Mouse (Mus musculus) midbrain, postnatal 0 days (tissue): ENCODE data around the gene Scly. TPM values are rescaled to one million over a fixed set of nuclear protein-coding genes. Genes with fewer than 3 reads are reported as not detected.
A peak's percentile ranks its signal among the peaks of the same experiment; 100 is the strongest.

Experiments used
- ATAC-seq: fragments of 200-750 bp; cut with Nextera tagmentation; 2 replicates; pipeline ENCODE4 v1.8.0; 2017; ENCODE audit warnings: moderate number of reproducible peaks, mild to moderate bottlenecking, moderate TSS enrichment, moderate library complexity; ENCODE audit not compliant: low FRiP score
- DNase-seq: peaks from one replicate; pipeline ENCODE4 v3.0.0-alpha.2; 2015; ENCODE audit warnings: low spot score
- H3K27ac ChIP-seq: fragments of 300-500 bp; sonication (generic); 2 replicates; pipeline ENCODE4 v1.5.1; 2014; ENCODE audit warnings: low read depth, mild to moderate bottlenecking, low read length, mixed read lengths
- H3K27me3 ChIP-seq: fragments of 300-500 bp; sonication (generic); 2 replicates; pipeline ENCODE4 v1.6.1; 2014; ENCODE audit warnings: low read length, control low read depth, mixed read lengths; ENCODE audit not compliant: insufficient read depth
- H3K36me3 ChIP-seq: fragments of 300-500 bp; sonication (generic); 2 replicates; pipeline ENCODE4 v1.6.1; 2014; ENCODE audit warnings: low read length, control low read depth, mixed read lengths; ENCODE audit not compliant: insufficient read depth
- H3K4me1 ChIP-seq: fragments of 300-500 bp; sonication (generic); 2 replicates; pipeline ENCODE4 v1.6.1; 2014; ENCODE audit warnings: mild to moderate bottlenecking, control low read depth, antibody characterized with exemption, low read length, mixed read lengths; ENCODE audit not compliant: insufficient read depth
- H3K4me2 ChIP-seq: fragments of 300-500 bp; sonication (generic); 2 replicates; pipeline ENCODE4 v1.6.1; 2014; ENCODE audit warnings: low read depth, mild to moderate bottlenecking, low read length, mixed read lengths; ENCODE audit not compliant: poor library complexity, severe bottlenecking
- H3K4me3 ChIP-seq: fragments of 300-500 bp; sonication (generic); 2 replicates; pipeline ENCODE4 v1.5.1; 2014; ENCODE audit warnings: low read depth, mild to moderate bottlenecking, low read length, moderate library complexity
- H3K9ac ChIP-seq: fragments of 300-500 bp; sonication (generic); replicated peaks from 2 replicates; pipeline ENCODE4 v1.6.1; 2014; ENCODE audit warnings: mild to moderate bottlenecking, low read length, moderate library complexity, mixed read lengths; ENCODE audit not compliant: poor library complexity, severe bottlenecking
- H3K9me3 ChIP-seq: fragments of 300-500 bp; sonication (generic); 2 replicates; pipeline ENCODE4 v1.6.1; 2016; ENCODE audit warnings: low read length, control low read depth
- CTCF ChIP-seq: IDR thresholded peaks from 2 replicates; pipeline ENCODE4 v1.5.1; 2016; ENCODE audit warnings: antibody characterized with exemption, mild to moderate bottlenecking
- whole genome bisulfite sequencing: fragments of 180-500 bp; shearing (Covaris S2); extraction: QIAGEN DNeasy Blood & Tissue Kit; methylation state at CpG from one replicate; pipeline ENCODE4 v1.1.7; 2014; 5-methylcytosine and 5-hydroxymethylcytosine counted together
- polyA plus RNA-seq: library from polyadenylated mRNA; unstranded; fragments of >200 nt; fragmentation: Nextera tagmentation; extraction: Ambion mirVana; gene quantifications from 2 replicates; pipeline ENCODE4 v1.2.1, GENCODE M21; 2015
- total RNA-seq: library from RNA; depleted of rRNA; stranded (reverse); fragments of >200 nt; gene quantifications from 2 replicates; pipeline ENCODE4 v1.2.3, GENCODE M21; 2014

The Scly gene
- total and polyA plus RNA-seq, 2 experiments from 2014 or later: 10.7 to 11.3 TPM

- no peaks in the 10 kb centered on the region for H3K9me3 ChIP-seq
- ATAC-seq: no peak
- H3K4me3 ChIP-seq: no peak overlapping the region
- peak; percentile 46 for TF ChIP-seq CTCF
- H3K27me3 ChIP-seq: no peaks in the 10 kb centered on the region
- DNase-seq: no peak
- no peak overlapping the region; the same call in 1 of the 2 replicates for H3K9ac ChIP-seq
- H3K4me1 ChIP-seq: peaks cover 14% of the 10 kb centered on the region
- no peak overlapping the region for H3K27ac ChIP-seq
- H3K36me3 ChIP-seq: peaks cover 2% of the 10 kb centered on the region; the same call in 1 of the 2 replicates
- WGBS: 67% methylated on average over 8 of the region's 8 CpGs
- H3K4me2 ChIP-seq: peak overlapping the region; percentile 83; the same call in 1 of the 2 replicates
Observed at GRCm38 (mm10) chr1:91251927-91252326, 46.2 kb upstream of the Scly start.

DNA sequence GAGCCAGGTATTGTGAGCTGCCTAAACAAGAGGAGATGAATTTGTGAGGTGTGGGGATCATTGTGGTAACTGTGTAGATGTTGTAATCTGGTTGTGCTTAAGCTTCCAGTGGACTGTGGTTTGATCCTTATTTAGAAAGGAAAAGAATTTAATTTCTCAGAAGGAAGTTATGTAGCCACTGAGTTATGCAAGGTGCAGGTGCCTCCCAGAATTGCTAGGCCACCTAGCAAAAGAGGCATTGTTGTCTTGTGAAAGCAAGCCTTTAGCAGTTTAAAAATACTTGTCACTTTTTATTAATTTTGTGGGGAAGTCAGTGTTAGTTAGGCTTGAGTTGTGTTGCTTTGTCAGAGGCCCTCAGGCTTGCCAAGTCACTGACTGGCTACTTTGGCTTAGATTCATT, 40.2 kb upstream of the Scly start:
- no peak overlapping the region for H3K4me3 ChIP-seq
- peaks cover 6% of the 10 kb centered on the region; the same call in 1 of the 2 replicates for H3K36me3 ChIP-seq
- H3K9ac ChIP-seq: no peak overlapping the region
- no peaks in the 10 kb centered on the region for H3K9me3 ChIP-seq
- DNase-seq (no peak), ATAC-seq (no peak)
- no peak for TF ChIP-seq CTCF
- no peak overlapping the region for H3K27ac ChIP-seq
- H3K27me3 ChIP-seq: no peaks in the 10 kb centered on the region
- H3K4me2 ChIP-seq: no peak overlapping the region
- no peaks in the 10 kb centered on the region for H3K4me1 ChIP-seq

- no peaks in the 10 kb centered on the region for H3K9me3 ChIP-seq
- no peak for ATAC-seq
- H3K9ac ChIP-seq: no peak overlapping the region
- H3K4me2 ChIP-seq: no peak overlapping the region
- H3K36me3 ChIP-seq: peaks cover 3% of the 10 kb centered on the region; the same call in 1 of the 2 replicates
- no peak for TF ChIP-seq CTCF
- H3K27me3 ChIP-seq: no peaks in the 10 kb centered on the region
- H3K27ac ChIP-seq: no peak overlapping the region
- WGBS: 94% methylated on average over 5 of the region's 5 CpGs
- H3K4me3 ChIP-seq: no peak overlapping the region
- no peak for DNase-seq
- H3K4me1 ChIP-seq: no peaks in the 10 kb centered on the region
Observed at GRCm38 (mm10) chr1:91259794-91260193, 38.3 kb upstream of the Scly start.

DNA sequence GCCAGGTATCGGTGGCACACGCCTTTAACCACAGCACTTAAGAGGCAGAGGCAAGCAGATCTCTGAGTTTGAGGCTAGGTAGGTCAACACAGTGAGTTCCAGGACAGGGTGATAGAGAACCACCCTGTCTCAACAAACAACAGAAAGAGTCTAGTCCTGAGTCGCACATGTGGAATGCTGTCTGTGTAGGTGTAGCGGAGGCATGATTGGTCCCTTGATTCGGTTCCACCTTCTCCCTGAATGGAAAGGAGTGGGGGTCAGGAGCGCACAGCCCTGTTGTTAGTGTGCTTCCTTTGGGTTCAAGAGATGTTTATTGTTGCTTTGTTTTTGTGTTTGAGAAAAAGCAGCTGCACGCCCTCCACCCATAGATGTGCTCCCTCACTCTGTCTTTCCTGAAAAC, 35.6 kb upstream of the Scly start:
- H3K27ac ChIP-seq: no peak overlapping the region
- H3K27me3 ChIP-seq: no peaks in the 10 kb centered on the region
- H3K4me2 ChIP-seq: no peak overlapping the region
- H3K9me3 ChIP-seq: no peaks in the 10 kb centered on the region
- no peak overlapping the region for H3K4me3 ChIP-seq
- H3K4me1 ChIP-seq: no peaks in the 10 kb centered on the region
- no peak for DNase-seq
- ATAC-seq: no peak
- H3K9ac ChIP-seq: no peak overlapping the region
- no peak for TF ChIP-seq CTCF
- H3K36me3 ChIP-seq: peaks cover 21% of the 10 kb centered on the region; the same call in 1 of the 2 replicates
- WGBS: 96% methylated on average over 7 of the region's 7 CpGs

DNA sequence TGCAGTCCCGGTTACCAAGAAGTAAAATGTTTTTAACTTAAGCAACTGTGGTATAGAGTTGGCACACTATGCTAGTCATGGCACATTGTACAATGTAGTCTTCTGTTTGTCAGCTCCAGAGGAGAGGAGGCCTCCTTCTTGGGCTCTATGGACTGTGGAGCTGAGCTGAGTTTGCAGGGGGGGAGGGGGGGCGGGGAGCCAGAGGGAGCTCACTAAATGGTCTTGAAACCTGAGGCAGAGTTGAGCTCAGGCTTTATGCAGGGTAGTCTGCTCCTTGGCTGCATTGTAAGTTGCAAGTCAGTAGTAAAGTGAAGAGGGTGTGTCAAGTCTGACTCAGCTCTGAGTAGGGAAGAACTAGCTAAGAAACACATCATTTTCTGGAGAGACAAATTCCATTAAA, 25.9 kb upstream of the Scly start:
- Histone ChIP-seq H3K9ac (no peak overlapping the region), H3K4me3 (no peak overlapping the region), H3K4me2 (no peak overlapping the region), H3K27me3 (no peaks in the 10 kb centered on the region), H3K4me1 (no peaks in the 10 kb centered on the region), H3K27ac (no peak overlapping the region), H3K36me3 (peaks cover 17% of the 10 kb centered on the region), H3K9me3 (no peaks in the 10 kb centered on the region)
- no peak for TF ChIP-seq CTCF
- no peak for DNase-seq
- ATAC-seq: no peak
- 82% methylated on average over 2 of the region's 2 CpGs for WGBS

DNA sequence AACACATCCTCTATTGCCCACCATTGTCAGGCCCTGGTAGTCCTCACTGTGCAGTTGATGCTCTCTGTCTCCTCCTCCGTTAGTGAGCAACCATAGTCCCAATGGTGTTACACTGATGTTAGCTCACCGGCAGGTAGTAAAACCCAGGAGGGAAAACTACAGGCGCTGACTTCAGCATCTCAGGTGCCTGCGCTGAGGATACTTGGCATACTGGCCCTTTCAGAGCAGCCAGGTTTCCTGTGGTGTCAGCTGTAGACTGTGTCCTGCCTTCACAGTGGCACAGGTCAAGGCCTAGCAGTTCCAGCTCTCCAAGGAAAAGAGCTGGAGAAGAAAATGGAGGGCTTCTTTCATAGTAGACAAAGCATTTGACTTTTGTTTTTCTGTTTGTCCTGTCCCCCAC, 21.6 kb upstream of the Scly start:
- no peak for TF ChIP-seq CTCF
- Histone ChIP-seq H3K4me2 (no peak overlapping the region), H3K9ac (no peak overlapping the region), H3K4me3 (no peak overlapping the region), H3K27me3 (no peaks in the 10 kb centered on the region), H3K27ac (no peak overlapping the region), H3K9me3 (no peaks in the 10 kb centered on the region), H3K4me1 (no peaks in the 10 kb centered on the region), H3K36me3 (peaks cover 37% of the 10 kb centered on the region)
- 100% methylated on average over 4 of the region's 4 CpGs for WGBS
- ATAC-seq (no peak), DNase-seq (no peak)
